Mouse (Mus musculus): ENCODE results near the gene Trmt112.

- TF ChIP-seq POLR2A (IDR thresholded peaks at IDR 0.05; ENCODE audit: borderline replicate concordance, insufficient read depth, low read length), result no peak
- TF ChIP-seq CTCF (IDR thresholded peaks at IDR 0.05; ENCODE audit: borderline replicate concordance, insufficient read depth, low read depth, low read length), result no peak
Observed at GRCm38 (mm10) chr19:6919876-6920740, 10.6 kb downstream of the Trmt112 start.

Measured in cerebellum, adult 2 months (tissue).